Mouse (Mus musculus) embryonic facial prominence, embryonic 12.5 days (tissue): ENCODE measurements around the gene Olfr463. TPM values are rescaled to one million over a fixed set of nuclear protein-coding genes. Genes with fewer than 3 reads are reported as not detected.
"Not testable (repeated sequence)": the region's sequence is repeated elsewhere in the genome, so short reads cannot be mapped to it uniquely, and the experiment has no call there.

Experiments
- ATAC-seq: fragments of 200-750 bp; cut with Nextera tagmentation; 2 replicates; pipeline ENCODE4 v1.8.0; 2017; ENCODE audit not compliant: insufficient number of reproducible peaks, insufficient read depth, low FRiP score, low TSS enrichment
- H3K27ac ChIP-seq: fragments of 300-500 bp; sonication (generic); 2 replicates; pipeline ENCODE4 v1.5.1; 2016; ENCODE audit warnings: mild to moderate bottlenecking
- H3K27me3 ChIP-seq: fragments of 300-500 bp; sonication (generic); 2 replicates; pipeline ENCODE4 v1.6.1; 2016; ENCODE audit warnings: mild to moderate bottlenecking, moderate library complexity
- H3K36me3 ChIP-seq: fragments of 300-500 bp; sonication (generic); 2 replicates; pipeline ENCODE4 v1.6.1; 2016; ENCODE audit warnings: mild to moderate bottlenecking
- H3K4me1 ChIP-seq: fragments of 300-500 bp; sonication (generic); 2 replicates; pipeline ENCODE4 v1.6.1; 2016
- H3K4me2 ChIP-seq: fragments of 300-500 bp; sonication (generic); replicated peaks from 2 replicates; pipeline ENCODE4 v1.6.1; 2016; ENCODE audit warnings: mild to moderate bottlenecking, moderate library complexity
- H3K4me3 ChIP-seq: fragments of 300-500 bp; sonication (generic); 2 replicates; pipeline ENCODE4 v1.5.1; 2016; ENCODE audit warnings: mild to moderate bottlenecking
- H3K9ac ChIP-seq: fragments of 300-500 bp; sonication (generic); 2 replicates; pipeline ENCODE4 v1.6.1; 2016; ENCODE audit warnings: mild to moderate bottlenecking, moderate library complexity
- H3K9me3 ChIP-seq: fragments of 300-500 bp; sonication (generic); 2 replicates; pipeline ENCODE4 v1.6.1; 2016; ENCODE audit warnings: mild to moderate bottlenecking, moderate library complexity
- WGBS: fragments of 180-500 bp; shearing (Covaris S2); methylation state at CpG from one replicate; pipeline ENCODE4 v1.1.7; 2016; 5-methylcytosine and 5-hydroxymethylcytosine counted together
- polyA plus RNA-seq: library from polyadenylated mRNA; unstranded; fragments of >200 nt; fragmentation: Nextera tagmentation; extraction: Ambion mirVana; gene quantifications from 2 replicates; pipeline ENCODE4 v1.2.1, GENCODE M21; 2016

Gene Olfr463
- polyA plus RNA-seq, 1 experiment from 2014 or later: not detected

DNA sequence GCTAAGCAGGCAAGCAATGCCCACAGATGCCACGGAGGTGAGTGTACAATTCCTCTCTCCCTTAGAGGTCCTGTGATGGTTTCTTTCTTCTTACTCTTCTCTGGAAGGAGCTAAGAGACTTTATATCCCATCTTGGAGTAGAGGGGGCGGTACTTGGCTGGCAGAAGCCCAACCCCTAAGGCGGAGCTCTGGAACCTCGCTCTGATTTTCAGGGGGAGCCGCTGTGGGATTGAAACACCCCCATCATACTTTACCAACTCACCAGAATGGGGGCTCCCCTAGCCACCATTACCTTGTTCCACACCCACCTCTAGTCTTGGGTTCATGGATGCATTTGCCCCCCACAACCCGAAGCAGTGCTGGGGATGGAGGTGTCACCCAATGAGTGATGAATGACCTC, 21.8 kb downstream of the Olfr463 start, which contains the start of gene Epx:
Epx (minus strand) TSS at position 101 of the 400 bp plus-strand sequence.
- Histone ChIP-seq H3K4me3 (no peak within 1 kb of the TSS), H3K36me3 (no peaks in the 10 kb centered on the region), H3K27ac (no peak within 1 kb of the TSS), H3K27me3 (no peaks in the 10 kb centered on the region), H3K9me3 (no peaks in the 10 kb centered on the region), H3K9ac (no peak within 1 kb of the TSS), H3K4me2 (no peak within 1 kb of the TSS), H3K4me1 (no peaks in the 10 kb centered on the region)
- WGBS: 78% methylated on average over 6 of the region's 6 CpGs
- ATAC-seq: no peak

DNA sequence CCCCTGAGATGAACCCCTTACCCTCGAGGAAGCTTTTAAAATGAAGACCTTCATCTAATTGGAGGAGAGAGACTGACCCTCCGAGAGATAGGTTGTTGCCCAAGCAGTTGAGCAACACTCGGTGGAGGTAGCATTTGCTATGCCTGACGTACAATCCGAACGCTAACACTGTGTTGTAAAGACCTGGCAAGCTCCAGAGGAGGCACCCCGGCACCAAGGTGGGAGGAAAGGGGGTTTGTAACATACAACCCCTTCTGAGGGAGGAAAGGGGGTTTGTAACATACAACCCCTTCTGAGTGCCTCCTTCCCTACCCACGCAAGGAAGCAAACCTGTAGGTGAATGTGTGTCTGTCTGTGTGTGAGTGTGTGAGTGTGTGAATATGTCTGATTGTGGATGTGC, 25.4 kb downstream of the Olfr463 start:
- 48% methylated on average over 8 of the region's 8 CpGs for WGBS
- H3K4me1 ChIP-seq: no peaks in the 10 kb centered on the region

DNA sequence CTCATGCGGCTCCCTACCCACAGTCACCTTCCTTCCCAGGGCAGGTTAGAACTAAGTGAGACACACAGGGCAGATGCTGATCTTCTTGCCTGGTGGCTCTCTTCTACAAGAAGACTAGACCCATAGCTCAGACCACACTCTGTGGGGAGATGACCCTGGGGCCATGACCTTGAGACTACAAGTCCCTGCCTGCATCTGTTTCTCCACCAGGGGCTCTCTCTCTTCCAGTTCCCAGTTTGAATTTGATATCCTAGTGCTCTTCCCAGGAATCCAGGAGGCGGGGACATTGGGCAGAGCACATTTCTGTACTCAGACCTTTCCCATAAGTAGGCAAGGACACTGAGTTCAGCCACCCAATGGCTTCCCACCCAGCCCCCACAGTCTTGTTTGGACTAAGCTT, 27.1 kb downstream of the Olfr463 start:
- ATAC-seq: no peak
- H3K4me3 ChIP-seq: no peak overlapping the region
- H3K9ac ChIP-seq: no peak overlapping the region
- 76% methylated on average over 2 of the region's 2 CpGs for WGBS
- H3K27me3 ChIP-seq: no peaks in the 10 kb centered on the region
- no peaks in the 10 kb centered on the region for H3K9me3 ChIP-seq
- H3K4me2 ChIP-seq: no peak overlapping the region
- H3K4me1 ChIP-seq: no peaks in the 10 kb centered on the region
- no peaks in the 10 kb centered on the region for H3K36me3 ChIP-seq
- no peak overlapping the region for H3K27ac ChIP-seq

More for the DNA sequence above, 25.4 kb downstream of the Olfr463 start:
- Histone ChIP-seq H3K9me3 (no peaks in the 10 kb centered on the region), H3K9ac (no peak overlapping the region), H3K36me3 (no peaks in the 10 kb centered on the region), H3K27me3 (no peaks in the 10 kb centered on the region), H3K4me3 (no peak overlapping the region), H3K27ac (no peak overlapping the region), H3K4me2 (no peak overlapping the region)
- ATAC-seq: no peak

DNA sequence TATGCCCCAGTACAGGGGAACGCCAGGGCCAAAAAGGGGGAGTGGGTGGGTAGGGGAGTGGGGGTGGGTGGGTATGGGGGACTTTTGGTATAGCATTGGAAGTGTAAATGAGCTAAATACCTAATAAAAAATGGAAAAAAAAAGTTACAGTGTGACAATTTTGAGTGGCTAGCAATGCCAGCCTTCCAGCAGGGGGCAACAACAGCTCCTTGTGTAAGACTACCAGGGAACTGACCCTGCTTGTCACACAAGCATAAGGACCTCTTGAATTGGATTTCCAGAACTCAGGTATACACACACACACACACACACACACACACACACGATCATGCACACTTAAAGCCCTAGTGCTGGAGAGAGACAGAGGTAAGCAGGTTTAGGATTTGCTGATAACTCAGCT, 30.3 kb downstream of the Olfr463 start:
- H3K9me3 ChIP-seq, H3K4me2 ChIP-seq, H3K27me3 ChIP-seq, ATAC-seq, H3K4me1 ChIP-seq, H3K27ac ChIP-seq, H3K4me3 ChIP-seq, H3K9ac ChIP-seq: not testable (repeated sequence)
- WGBS: 90% methylated on average over 1 of the region's 2 CpGs
- peaks cover 18% of the 10 kb centered on the region for H3K36me3 ChIP-seq

DNA sequence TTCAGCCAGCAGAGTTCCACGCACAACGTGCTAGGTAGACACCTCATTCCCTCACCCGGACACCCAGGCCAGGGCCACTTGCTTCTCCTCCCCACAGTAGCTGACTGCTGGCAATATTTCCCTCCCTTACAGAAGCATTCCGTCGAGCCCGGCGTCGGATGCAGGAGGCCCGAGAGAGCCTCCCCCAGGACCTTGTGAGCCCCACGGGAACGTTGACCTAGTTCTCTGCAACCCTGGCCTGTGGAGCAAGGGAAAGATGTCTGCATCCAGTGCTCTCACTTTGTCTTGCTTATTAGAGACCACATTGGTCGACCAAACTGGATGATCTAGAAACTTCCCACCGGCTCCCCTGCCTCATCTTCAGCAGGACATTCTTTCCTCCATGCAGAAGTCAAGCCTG, 34.4 kb downstream of the Olfr463 start:
- 90% methylated on average over 13 of the region's 13 CpGs for WGBS
- Histone ChIP-seq H3K36me3 (peaks cover 34% of the 10 kb centered on the region), H3K4me2 (no peak overlapping the region), H3K27me3 (no peaks in the 10 kb centered on the region), H3K27ac (no peak overlapping the region), H3K9ac (no peak overlapping the region), H3K9me3 (no peaks in the 10 kb centered on the region), H3K4me3 (no peak overlapping the region), H3K4me1 (no peaks in the 10 kb centered on the region)
- no peak for ATAC-seq

DNA sequence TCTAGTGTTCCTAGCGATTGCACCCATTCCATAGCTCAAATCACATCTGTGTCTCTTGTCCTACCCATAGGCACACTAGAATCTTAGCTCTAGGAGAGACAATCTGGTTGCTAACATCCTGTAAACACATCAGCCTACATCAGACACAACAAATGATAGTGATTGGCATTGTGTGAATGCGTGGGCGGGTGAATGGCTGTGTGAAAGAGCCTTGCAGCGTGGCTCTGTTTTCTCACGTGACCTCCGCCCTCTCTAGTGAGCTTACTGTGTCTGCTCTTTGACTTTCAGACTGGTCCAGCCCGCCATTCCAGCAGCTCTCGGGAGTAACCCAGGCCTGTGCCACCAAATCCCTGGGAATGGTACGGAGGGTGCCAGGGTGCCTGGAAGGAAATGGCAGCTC, 36.8 kb downstream of the Olfr463 start:
- Histone ChIP-seq H3K36me3 (peaks cover 46% of the 10 kb centered on the region), H3K27ac (no peak overlapping the region), H3K9ac (no peak overlapping the region), H3K27me3 (no peaks in the 10 kb centered on the region), H3K9me3 (no peaks in the 10 kb centered on the region), H3K4me2 (no peak overlapping the region), H3K4me1 (no peaks in the 10 kb centered on the region), H3K4me3 (no peak overlapping the region)
- 83% methylated on average over 9 of the region's 9 CpGs for WGBS
- no peak for ATAC-seq

DNA sequence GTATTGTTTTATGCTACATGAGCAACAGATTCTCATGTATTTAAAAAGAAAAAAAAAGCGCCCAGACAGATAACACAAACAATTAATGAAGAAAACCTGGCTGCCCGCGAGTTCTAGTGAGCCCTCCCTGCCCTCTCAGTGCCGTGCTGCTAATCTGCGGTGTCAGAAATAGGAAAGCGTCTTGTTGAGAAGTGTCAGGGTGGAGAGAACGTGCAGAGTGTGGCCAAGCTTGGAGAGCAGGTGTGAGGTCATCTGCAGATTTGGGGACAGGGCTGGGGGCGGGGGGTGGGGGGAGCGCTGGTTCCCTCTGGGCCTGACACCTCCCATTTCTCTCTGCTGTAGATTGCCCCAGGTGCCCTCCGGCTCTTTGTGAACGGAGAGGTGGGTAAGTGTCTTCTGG, 37.9 kb downstream of the Olfr463 start:
- Histone ChIP-seq H3K4me1 (no peaks in the 10 kb centered on the region), H3K4me3 (no peak overlapping the region), H3K36me3 (peaks cover 46% of the 10 kb centered on the region), H3K4me2 (no peak overlapping the region), H3K27ac (no peak overlapping the region), H3K9me3 (no peaks in the 10 kb centered on the region), H3K9ac (no peak overlapping the region), H3K27me3 (no peaks in the 10 kb centered on the region)
- ATAC-seq: no peak
- WGBS: 89% methylated on average over 11 of the region's 11 CpGs

DNA sequence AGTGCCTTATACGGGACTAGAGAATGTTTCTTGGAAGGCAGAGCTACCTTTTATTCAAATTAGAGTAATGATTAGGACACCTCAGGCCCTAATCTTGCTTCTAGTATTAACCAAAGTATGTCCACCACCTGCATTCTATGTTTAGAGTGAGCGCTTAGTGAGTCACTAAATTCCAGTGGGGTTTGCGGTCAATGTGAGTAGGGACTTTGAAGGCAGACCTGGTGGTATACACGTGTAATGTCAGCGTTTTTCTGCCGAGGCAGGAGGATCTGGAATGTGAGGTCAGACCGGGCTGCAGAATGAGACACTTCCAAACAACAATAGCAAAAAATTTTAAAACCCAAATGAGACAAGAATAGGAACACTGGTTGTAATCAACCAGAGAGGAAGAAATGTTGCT, 42.6 kb downstream of the Olfr463 start:
- H3K4me2 ChIP-seq: no peak overlapping the region
- H3K9ac ChIP-seq: no peak overlapping the region
- no peak for ATAC-seq
- H3K4me1 ChIP-seq: peaks cover 5% of the 10 kb centered on the region; the same call in 1 of the 2 replicates
- no peaks in the 10 kb centered on the region for H3K27me3 ChIP-seq
- peaks cover 13% of the 10 kb centered on the region; the same call in 1 of the 2 replicates for H3K36me3 ChIP-seq
- no peaks in the 10 kb centered on the region for H3K9me3 ChIP-seq
- no peak overlapping the region for H3K4me3 ChIP-seq
- H3K27ac ChIP-seq: no peak overlapping the region
- 89% methylated on average over 7 of the region's 7 CpGs for WGBS

DNA sequence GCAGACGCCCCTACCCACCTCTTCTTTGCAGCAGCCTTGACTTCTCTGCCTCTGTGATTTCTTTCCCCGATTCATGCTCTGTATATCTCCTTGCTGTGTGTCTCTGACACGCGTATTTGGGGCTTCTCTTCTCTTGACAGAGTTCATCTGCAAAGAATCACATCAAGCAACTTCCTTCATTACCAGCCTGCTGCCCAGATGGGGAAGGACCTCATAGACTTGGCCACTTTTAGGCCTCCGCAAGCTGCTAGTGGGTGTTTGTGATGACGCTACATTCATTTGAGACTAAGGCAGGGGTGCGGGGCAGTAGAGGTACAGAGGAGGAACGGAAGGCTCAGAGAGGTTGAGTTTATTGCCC, 43.6 kb downstream of the Olfr463 start:
- H3K27ac ChIP-seq: peak overlapping the region; percentile 47
- H3K27me3 ChIP-seq: no peaks in the 10 kb centered on the region
- WGBS: 39% methylated on average over 8 of the region's 8 CpGs
- ATAC-seq: no peak
- H3K9ac ChIP-seq: peak overlapping the region; percentile 52
- peak overlapping the region; percentile 59 for H3K4me3 ChIP-seq
- H3K9me3 ChIP-seq: no peaks in the 10 kb centered on the region
- H3K4me2 ChIP-seq: peak overlapping the region; percentile 70
- peaks cover 5% of the 10 kb centered on the region; the same call in 1 of the 2 replicates for H3K4me1 ChIP-seq
- peaks cover 13% of the 10 kb centered on the region; the same call in 1 of the 2 replicates for H3K36me3 ChIP-seq

DNA sequence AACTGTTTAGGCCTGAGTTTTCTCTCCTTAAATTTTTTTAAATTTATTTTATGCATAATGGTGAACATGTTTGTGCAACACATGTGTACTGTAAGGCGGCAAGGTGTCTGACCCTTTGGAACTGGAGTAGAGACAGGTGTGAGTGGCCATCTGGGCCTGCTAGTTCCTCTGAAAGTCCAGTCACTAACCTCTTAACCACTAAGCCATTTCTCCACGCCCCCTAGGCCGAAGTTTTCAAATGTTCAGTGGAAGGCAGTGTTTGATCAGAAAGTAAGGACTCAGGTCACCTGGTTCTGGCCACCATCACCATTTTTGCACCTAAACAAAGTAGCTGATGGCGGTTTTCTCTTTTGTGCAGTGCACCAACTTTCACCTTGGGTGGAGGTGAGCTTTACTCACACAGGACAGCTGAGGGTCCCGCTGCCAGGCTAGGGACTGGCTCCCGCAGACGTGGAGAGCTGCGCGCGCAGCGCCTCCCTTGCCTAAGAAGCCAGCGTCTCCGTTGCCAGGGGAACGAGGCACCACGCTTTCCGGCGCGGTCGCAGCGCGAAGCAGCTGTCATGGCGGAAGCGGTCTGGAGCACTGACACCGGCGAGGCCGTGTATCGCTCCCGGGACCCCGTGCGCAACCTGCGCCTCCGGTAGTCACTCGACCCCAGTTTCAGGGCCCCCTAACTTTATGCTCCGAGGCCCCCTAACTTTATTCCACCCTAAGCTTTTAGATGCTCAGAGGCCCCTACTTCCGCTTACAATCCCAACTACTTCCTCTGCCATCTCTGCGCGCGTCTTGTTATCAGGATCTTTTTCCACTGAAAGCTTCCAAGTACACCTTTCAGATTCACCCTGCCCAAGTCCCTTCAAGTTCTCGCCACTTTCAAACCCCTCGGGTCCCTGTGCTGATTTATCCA, 44.2 kb downstream of the Olfr463 start, which contains the start of gene Mks1:
Mks1 (plus strand) TSS at position 526 of the 907 bp plus-strand sequence.
- WGBS: 5% methylated on average over 40 of the region's 40 CpGs

DNA sequence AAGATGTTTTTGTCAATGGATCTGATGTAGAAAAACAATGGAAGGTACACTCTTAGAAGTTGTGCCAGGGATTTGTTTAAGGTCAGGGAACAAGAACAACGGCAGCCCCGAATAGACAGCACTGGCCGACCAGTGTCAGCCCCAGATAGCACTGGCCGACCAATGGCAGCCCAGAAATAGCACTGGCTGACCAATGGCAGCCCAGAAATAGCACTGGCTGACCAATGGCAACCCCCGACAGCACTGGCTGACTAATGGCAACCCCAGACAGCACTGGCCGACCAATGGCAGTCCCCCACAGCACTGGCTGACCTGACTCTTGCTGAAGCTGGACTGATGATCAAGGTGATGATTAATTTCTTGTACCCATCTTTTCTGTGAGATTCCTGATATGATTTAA, 49.3 kb downstream of the Olfr463 start:
- Histone ChIP-seq H3K9me3 (no peaks in the 10 kb centered on the region), H3K27ac (no peak overlapping the region), H3K4me2 (no peak overlapping the region), H3K36me3 (no peaks in the 10 kb centered on the region), H3K4me3 (no peak overlapping the region), H3K4me1 (no peaks in the 10 kb centered on the region), H3K9ac (no peak overlapping the region), H3K27me3 (no peaks in the 10 kb centered on the region)
- no peak for ATAC-seq
- WGBS: 70% methylated on average over 6 of the region's 6 CpGs

More for the DNA sequence above, 44.2 kb downstream of the Olfr463 start, which contains the start of gene Mks1:
- peaks cover 13% of the 10 kb centered on the region; the same call in 1 of the 2 replicates for H3K36me3 ChIP-seq
- H3K27me3 ChIP-seq: no peaks in the 10 kb centered on the region
- peaks cover 5% of the 10 kb centered on the region; the same call in 1 of the 2 replicates for H3K4me1 ChIP-seq
- H3K27ac ChIP-seq: peak within 1 kb of the TSS; percentile 47
- peak within 1 kb of the TSS; percentile 52 for H3K9ac ChIP-seq
- peak; percentile 85 for ATAC-seq
- peak within 1 kb of the TSS; percentile 70 for H3K4me2 ChIP-seq
- H3K4me3 ChIP-seq: peak within 1 kb of the TSS; percentile 59
- no peaks in the 10 kb centered on the region for H3K9me3 ChIP-seq

DNA sequence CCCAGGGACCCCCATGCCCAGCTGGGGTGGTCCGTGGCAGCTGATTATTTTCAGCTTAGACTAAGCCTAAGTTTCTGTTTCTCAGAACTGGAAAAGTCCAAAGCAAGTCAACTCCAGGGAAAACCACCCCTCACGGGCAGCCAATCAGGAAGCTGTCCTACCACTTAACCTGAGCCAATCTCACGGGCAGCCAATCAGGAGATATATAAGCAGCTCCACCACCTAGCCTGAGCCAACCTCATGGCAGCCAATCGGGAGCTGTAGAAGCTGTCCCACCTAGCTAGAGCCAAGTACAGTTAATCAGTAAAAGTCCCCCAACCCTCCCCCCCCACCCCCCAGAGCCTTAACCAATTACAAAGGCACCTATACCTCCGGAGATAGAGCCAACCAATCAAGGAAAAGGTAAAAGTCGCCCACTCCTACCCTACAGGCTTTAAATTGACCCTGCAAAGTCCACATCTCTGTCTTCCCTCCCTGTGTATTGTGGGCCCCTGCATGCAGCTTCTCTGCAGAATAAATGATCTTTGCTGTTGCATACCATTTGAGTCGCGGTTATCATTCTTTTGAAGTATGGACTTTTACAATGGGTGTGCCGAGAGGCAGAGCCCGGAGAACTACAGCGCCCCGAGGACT, 50.1 kb downstream of the Olfr463 start:
- no peak for ATAC-seq
- Histone ChIP-seq H3K4me1 (no peaks in the 10 kb centered on the region), H3K9ac (no peak overlapping the region), H3K27ac (no peak overlapping the region), H3K36me3 (no peaks in the 10 kb centered on the region), H3K27me3 (no peaks in the 10 kb centered on the region), H3K4me3 (no peak overlapping the region), H3K9me3 (no peaks in the 10 kb centered on the region), H3K4me2 (no peak overlapping the region)
- 87% methylated on average over 12 of the region's 12 CpGs for WGBS
